Mouse (Mus musculus): ENCODE measurements around the gene Prkd1.

- TF ChIP-seq CTCF (IDR thresholded peaks at IDR 0.05; ENCODE audit: low read depth, low read length) (no peak), POLR2AphosphoS5 (IDR thresholded peaks at IDR 0.05; ENCODE audit: insufficient replicate concordance, low read depth, low read length) (no peak), GATA1 (IDR thresholded peaks at IDR 0.05; ENCODE audit: borderline replicate concordance, low read length) (no peak), TAL1 (conservative IDR thresholded peaks at IDR 0.05; ENCODE audit: low read depth, low read length) (no peak), GATA2 (IDR thresholded peaks at IDR 0.05; ENCODE audit: borderline replicate concordance, low read depth, low read length) (no peak)
Measured at GRCm38 (mm10) chr12:50634436-50634835, 14.5 kb downstream of the Prkd1 start.

All from G1E (cell line).